Mouse (Mus musculus) kidney, postnatal 4 days (tissue): ENCODE measurements around the gene Btnl10.

Source experiments
- DNase-seq, 2 experiments: peaks; one replicate each; pipeline ENCODE4 v3.0.0; 2021; ENCODE audit warnings: mixed read lengths in 2 of 2

The Btnl10 gene

GRCm38 (mm10) chr11:58931576-58931975 is 13.9 kb downstream of the Btnl10 start:
- no peak for DNase-seq

GRCm38 (mm10) chr11:58937909-58938308 is 20.2 kb downstream of the Btnl10 start:
- peak; percentile 37 to 47 for DNase-seq

GRCm38 (mm10) chr11:58938322-58939087 is 20.8 kb downstream of the Btnl10 start, which contains the start of gene Rnf187:
Gene Rnf187 (minus strand): TSS chr11:58938916.
- DNase-seq: peak; percentile 93 to 96

- no peak for DNase-seq
Measured at GRCm38 (mm10) chr11:58939088-58939439, 21.4 kb downstream of the Btnl10 start.

- DNase-seq: no peak
Measured at GRCm38 (mm10) chr11:58944136-58944535, 26.4 kb downstream of the Btnl10 start.

GRCm38 (mm10) chr11:58947306-58947705 is 29.6 kb downstream of the Btnl10 start:
- no peak for DNase-seq

GRCm38 (mm10) chr11:58947798-58948528 is 30.3 kb downstream of the Btnl10 start:
- DNase-seq: peak; percentile 41 to 54

- DNase-seq: peak; percentile 63 to 77
Measured at GRCm38 (mm10) chr11:58948542-58949479, 31.1 kb downstream of the Btnl10 start, which contains the start of gene Hist3h2ba. Gene Hist3h2ba (plus strand): TSS chr11:58948920.

- DNase-seq: peak; percentile 40 to 55
Measured at GRCm38 (mm10) chr11:58949480-58950431, 32.0 kb downstream of the Btnl10 start.

- DNase-seq: no peak
Measured at GRCm38 (mm10) chr11:58951210-58951609, 33.5 kb downstream of the Btnl10 start.

GRCm38 (mm10) chr11:58953351-58954169 is 35.9 kb downstream of the Btnl10 start:
- peak in 1 of 2 experiments; percentile 39 for DNase-seq

GRCm38 (mm10) chr11:58954170-58954419 is 36.4 kb downstream of the Btnl10 start:
- DNase-seq: peak in 1 of 2 experiments; percentile 65

- DNase-seq: peak; percentile 88 to 94
Measured at GRCm38 (mm10) chr11:58954420-58955142, 36.9 kb downstream of the Btnl10 start, which contains the start of the genes Hist3h2a and Trim17. Gene Hist3h2a (plus strand): TSS chr11:58954685. Gene Trim17 (plus strand): TSS chr11:58954685.

- DNase-seq: peak; percentile 44 to 59
Measured at GRCm38 (mm10) chr11:58955143-58955867, 37.6 kb downstream of the Btnl10 start.

- no peak for DNase-seq
Measured at GRCm38 (mm10) chr11:58955868-58956257, 38.2 kb downstream of the Btnl10 start.

GRCm38 (mm10) chr11:58957226-58957914 is 39.7 kb downstream of the Btnl10 start:
- DNase-seq: no peak

- DNase-seq: no peak
Measured at GRCm38 (mm10) chr11:58958536-58958935, 40.8 kb downstream of the Btnl10 start.

- DNase-seq: no peak
Measured at GRCm38 (mm10) chr11:58959186-58959825, 41.6 kb downstream of the Btnl10 start.
